Mouse (Mus musculus): ENCODE measurements around the gene Myrip. TPM values are rescaled to one million over a fixed set of nuclear protein-coding genes. Genes with fewer than 3 reads are reported as not detected.
"Not testable (repeated sequence)": the region's sequence is repeated elsewhere in the genome, so short reads cannot be mapped to it uniquely, and the experiment has no call there.

Myrip gene
- total RNA-seq (2021), result 1 to 10 TPM; 6.8 to 9.5 TPM
- long read RNA-seq, experiment 1, partial matches to known transcripts, result 0 of 1 reads
- long read RNA-seq, experiment 1, other reads (novel, unspliced or antisense), result 1 of 1 reads
- long read RNA-seq, experiment 2, full-length matches to known transcripts, result 2 of 6 reads
- long read RNA-seq, experiment 2, partial matches to known transcripts, result 1 of 6 reads
- long read RNA-seq, experiment 2, other reads (novel, unspliced or antisense), result 3 of 6 reads

DNA sequence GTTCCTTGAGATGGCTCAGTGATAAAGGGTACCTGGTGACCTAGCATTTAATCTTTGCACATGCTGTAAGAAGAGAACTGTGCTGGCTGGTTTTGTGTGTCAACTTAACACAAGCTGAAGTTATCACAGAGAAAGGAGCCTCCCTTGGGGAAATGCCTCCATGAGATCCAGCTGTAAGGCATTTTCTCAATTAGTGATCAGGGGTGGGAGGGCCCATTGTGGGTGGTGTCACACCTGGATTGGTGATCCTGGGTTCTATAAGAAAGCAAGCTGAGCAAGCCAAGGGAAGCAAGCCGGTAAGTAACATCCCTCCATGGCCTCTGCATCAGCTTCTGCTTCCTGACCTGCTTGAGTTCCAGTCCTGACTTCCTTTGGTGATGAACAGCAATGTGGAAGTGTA is at the start of gene Myrip:
Gene Myrip (plus strand): TSS at position 301 of the 400 bp plus-strand sequence.
- DNase-seq, result not testable (repeated sequence)

DNA sequence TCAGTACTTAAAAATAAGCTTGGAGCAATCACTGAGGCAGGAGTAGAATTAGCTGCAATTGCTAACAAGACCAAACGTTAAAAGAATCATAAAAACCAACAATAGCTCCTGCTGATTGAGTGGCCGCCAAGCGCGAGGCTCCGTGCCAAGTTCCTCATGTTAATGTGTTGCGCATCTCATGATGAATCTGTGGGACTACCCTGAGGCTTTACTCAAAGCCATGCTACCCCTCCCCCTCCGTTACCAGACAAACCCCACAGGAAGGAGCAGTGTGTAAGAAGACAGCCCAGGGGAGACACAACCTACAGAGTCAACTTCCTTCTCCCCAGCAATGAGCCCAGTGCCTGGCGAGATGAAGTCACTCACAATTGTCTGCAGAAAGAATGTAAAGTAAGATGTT is 41.5 kb upstream of the Myrip start:
- peak; percentile 30 to 42 for DNase-seq

DNA sequence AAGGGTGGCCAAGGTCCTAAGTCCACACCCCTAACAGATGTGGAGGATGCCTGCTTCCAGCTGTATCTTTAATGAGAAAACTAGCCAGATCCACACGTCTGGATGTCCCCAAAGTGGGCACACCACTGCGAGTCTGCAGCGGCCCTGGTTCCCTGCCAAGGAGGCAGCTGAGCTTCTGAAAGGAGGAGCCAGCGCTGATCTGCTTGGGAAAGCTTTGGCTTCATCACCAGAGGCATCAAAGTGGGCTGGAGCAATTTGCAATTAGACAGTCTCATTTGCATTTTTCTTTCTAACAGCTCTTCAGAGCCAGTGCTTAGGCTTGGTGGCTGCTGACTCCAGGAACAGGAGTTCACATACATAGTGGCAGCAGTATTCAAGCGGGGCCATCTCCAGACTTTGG is 37.3 kb upstream of the Myrip start:
- DNase-seq, result no peak

DNA sequence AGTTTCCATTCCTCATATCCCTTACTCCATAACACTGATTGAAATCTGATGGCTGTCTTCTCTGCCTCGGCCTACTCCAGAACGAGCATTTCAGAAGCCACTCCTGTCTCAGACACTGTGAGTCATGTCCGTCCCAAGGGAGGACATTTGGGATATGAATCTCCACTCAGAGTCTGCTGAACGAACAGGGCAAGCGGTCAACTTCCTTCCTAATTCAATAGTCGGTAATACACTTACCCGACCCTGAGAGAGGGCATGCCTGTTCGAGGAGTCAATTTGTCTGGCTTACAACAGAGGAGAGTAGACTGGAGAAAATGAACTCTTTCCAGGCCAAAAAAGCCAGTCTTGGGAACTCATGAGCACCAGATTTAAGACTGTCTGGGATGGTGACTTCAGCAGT is 28.2 kb upstream of the Myrip start:
- peak; percentile 69 to 84 for DNase-seq

DNA sequence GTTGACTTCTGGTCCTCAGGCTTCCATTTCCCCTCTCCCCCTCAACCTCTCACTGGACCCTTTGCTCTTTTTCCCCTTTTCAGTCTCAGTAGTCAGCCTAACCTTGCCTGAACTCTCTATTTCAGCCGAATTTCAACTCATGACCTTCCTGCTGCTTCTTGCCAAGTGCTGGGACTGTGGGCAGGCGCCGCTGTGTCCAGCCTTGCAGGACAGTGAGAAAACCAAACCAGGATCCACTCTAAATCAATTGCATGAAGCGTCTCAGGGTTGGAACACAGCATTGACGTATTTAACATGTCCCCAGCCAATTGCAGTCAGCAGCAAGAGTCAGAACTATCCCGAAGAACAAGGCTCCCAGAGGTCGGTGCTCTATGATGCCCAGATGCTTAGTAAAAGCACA is 26.1 kb upstream of the Myrip start:
- DNase-seq, result peak in 1 of 2 experiments; percentile 33

DNA sequence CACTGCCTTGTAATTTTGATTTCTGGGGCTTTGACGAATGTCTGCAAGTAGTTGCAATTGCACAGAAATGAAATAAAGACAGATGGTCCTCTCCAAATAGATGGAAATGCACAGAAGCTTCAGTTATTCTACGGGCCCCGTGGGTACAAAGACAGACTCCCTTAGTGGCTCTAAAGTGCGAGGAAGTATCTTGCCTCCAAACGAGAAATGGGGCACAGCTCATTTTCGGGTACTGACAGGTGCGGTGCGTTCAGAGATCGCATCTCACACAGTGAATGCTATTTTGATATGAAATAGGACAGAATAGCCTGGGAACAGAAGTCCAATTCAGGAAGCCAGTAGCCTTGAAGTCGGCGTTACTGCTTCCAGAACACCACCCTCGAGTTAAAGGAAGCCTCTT is 20.2 kb upstream of the Myrip start:
- no peak for DNase-seq

DNA sequence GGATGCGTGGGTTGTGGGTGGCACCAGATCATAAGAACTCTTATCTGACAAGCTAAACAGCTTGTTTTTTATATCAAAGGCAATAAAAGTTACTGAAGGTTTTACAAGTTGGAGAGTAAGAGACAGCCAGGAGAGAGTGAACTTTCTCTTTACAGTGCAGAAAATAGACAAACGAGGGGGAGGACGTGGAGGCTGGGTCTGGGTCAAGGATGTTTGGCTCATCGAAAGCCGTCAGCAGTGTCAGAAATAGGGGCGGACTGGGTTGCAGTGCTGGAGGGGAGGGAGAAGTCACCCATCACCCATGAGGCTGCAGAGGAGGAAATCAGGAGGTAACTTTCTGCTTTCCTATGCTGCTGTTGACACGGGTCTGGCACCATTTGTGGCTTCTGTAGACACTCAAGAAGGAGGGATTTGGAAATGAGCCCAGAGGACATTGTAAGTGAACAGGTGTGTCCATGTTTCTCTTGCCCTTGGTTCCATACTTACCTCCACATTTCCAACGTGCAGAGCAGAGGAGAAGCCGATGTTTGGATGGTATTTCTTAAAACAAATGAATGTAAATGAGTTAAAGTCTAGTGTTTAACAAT is 18.8 kb upstream of the Myrip start:
- no peak for DNase-seq

DNA sequence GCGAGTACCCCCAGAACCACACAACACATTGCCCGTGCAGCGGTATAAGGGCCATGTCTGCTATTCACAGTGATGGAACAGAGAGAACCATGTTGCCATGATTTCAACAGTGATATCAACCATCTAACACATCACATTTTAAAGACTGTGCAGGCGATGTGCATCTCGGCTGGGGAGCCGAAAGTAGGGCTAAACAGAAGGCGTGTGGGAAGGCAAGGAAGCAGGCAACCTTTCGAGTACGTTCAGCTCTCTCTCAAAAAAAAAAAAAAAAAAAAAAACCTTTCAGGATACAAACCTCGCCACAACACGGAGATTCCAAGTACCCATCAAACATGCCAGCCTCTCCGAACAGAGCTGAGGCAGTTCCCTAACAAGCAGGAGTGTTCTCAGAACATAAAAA is 17.8 kb upstream of the Myrip start:
- DNase-seq, result no peak

DNA sequence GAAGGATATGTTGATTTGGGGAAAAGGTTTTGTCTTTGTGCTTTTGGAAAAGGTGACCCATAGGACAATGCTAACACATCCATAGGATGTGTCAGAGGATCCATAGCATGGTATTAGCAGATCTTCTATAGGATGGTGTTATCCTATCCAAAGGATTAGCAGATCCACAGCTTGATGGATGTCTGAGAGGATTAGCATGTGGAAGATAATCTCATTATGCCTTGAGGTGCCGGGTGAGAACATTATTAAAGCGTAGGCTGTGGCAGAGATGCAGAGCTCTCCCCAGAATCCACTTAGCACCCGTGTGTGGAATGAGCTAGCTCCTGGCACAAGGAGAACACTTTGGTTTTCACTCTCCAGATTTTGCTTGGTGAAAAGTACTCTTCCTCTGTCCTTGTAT is 13.3 kb upstream of the Myrip start:
- no peak for DNase-seq

DNA sequence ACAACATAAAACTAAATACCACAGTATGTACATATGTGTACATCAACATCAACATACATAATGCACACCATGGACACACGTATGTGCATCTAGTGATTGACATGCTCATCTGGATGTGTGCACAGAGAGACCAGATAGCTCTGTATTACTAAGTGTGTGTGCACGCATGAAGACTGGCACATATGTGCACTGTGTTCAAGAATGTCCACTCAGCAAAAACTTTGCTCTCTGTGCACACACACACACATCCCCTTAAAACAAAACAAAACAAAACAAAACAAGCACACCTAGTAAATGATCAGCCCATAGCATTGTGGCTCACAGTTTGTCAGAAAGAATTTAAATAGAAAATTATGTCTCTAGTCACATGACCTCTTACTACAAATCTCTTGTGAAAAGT is 10.9 kb upstream of the Myrip start:
- no peak for DNase-seq

DNA sequence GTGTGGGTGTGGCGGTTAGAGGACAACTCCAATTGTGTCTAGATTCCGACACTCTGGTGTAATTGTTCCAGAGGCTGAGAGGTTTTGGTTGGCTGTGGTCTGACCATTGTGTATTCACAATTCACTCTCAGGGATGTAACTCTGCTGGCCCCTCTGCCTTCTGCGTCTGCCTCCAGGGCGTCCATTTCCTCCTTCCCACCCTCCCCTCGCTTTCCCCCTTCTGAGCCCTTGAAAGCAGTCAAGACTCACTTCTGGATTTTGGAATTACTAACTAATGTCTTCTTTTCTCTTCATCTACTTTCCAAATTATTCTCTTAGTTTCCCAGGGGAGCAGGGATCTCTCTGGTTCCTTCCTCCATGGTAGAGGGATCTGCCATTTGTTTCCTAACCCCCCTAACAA is 8.8 kb upstream of the Myrip start:
- no peak for DNase-seq

DNA sequence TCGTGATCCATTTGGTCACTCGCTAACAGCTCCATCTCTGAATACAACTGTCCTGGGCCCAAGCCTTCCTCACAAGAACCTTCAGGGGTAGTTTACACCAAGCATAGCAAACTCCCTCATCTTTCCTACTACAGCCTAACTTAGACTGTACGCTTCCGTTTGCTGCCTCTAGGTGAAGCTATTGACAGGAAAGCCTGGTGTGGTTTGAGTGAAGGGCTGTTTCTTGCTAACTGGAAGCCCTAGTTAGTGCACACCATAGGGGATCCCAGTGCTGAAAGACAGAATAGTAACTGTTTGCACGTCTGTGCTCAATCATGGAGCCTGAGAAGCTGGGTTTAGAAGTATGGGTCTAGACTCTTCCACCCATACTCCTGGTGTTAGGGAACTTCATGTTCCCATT is 5.8 kb upstream of the Myrip start:
- DNase-seq, result peak in 1 of 2 experiments; percentile 53

DNA sequence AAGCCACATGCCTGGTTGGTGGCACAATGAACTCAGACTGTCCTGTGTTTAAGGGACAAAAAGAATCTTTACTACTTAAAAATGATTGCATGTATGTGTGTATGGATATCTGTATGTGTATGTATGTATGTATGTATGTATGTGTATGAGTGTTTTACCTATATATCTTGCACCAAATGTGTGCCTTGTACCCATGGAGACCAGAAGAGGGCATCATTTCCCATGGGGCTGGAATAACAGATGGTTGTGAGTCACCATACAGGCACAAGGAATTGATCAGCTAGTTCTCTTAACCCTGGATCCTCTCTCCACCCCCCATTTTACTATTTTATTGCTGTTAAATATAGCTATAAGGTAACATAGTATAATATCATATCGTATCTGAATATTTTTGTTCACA is 4.4 kb upstream of the Myrip start:
- DNase-seq, result no peak

DNA sequence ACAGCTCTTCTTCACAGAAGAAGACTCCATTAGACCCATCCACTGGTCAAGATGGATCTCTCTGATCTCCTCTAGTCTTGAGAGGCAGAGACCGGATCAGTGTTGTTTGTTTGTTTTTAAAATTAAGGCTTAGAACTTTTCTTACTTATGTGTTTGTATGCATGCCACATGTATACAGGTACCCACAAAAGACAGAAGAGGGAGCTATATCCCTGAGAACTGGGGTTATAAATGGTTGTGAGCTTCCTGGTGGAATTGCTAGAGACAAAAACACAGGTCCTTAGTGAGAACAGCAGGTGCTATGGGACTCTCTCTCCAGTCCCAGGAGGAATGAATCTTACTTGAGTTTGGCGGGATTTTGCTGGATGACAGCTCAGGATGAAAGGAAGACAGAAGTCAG is 1.9 kb upstream of the Myrip start:
- no peak for DNase-seq

DNA sequence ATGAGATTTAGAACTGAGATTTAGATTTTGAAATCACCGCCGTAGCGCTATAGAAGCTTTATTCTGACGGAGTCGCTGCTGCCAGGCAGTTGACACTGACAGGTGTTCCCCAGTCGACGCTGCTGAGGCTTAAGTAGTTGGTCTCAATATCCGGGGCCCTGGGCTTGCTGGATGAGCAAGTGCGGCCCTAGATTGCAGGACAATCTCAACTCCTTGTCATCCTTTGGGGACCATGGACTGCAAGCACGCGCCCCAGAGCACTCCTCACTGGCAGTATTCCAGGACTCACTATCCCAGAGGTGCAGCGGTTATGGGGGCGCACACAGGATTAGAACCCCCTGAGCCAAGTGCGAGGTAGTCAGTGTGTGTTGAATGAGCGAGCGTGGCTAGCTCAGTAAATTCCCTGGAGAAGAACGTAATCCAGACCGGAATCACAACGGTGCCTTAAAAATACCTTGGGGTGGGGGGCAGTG is 1.7 kb downstream of the Myrip start:
- peak in 1 of 2 experiments; percentile 30 for DNase-seq

DNA sequence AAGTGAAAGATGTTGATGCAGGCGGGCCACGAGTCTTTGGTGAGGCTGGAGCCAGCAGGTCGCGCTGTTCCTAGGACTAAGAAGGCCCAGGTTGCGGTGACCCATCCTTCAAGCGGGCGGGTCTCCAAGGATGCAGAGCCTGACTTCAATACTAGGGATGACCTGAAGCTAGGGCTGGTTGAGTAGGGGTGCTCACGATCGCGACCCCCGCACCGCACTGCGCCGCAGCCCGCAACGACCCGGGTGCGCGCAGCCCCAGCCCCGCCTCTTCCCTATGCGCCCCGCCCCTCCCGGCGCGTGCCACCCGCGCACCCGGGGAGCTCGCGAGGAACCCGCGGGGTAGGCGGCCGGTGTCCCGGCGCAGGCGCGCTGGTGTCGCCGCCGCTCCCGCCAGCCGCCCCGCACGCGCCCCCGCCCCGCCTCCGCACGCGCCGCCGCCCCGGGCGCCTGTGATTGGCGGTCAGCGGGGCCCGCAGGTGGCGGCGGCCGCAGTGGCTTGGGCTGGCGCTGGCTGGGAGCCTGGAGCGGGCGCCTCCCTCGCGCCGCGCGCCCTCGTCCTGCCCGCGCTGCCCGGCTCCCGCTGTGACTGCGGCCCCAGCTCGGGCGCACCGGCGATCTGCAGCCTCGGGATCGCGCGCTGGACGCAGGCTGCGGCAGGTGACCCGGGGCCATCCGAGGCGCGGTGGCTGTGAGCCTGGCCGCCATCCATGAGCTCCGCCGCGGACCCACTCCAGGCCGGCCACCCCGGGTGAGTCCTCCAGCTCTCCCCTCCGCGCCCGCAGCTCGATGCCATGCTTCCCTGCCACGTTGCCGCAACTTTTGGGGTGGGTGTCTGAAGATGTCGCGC is 2.4 kb downstream of the Myrip start:
- peak; percentile 69 to 79 for DNase-seq

DNA sequence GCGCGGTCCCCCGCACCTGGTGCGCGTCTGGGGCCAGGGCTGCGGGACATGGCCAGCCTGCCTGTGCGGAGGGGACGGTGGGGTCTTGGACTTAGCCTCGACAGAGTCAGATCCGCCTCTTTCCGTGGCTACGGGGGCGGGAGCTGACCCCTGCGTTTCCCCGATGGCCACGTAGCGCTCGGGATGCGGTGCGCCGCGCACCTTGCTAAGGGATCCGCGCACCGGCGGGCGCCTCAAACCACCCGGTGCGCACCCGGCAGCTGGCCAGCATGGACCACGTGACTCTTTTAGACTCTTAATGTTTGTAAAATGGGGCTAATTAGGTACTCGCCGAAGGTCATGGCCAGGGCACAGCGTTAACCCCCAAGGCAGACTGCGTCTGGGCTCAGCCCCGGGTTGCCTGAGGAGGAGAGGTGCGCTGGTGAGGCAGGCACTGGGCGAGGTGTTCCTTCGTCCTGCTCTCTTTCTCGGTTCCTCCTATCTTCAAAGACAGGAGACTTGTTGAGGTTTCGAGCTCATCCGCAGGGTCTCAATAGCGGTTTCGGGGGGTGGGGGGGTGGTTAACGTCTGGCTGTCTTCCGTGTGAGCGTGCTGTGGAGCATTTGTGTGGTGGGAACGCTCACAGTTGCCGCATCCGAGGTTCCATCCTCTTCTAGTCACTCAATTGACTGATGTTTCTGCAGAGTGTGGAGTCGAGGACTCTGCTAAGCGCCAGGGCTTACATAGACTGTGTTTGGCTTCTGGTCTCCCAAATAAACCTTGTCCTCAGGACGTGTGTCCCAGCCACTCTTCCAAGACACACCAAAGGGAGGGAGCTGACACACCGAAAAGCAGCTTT is 3.2 kb downstream of the Myrip start:
- DNase-seq, result peak; percentile 18 to 52

DNA sequence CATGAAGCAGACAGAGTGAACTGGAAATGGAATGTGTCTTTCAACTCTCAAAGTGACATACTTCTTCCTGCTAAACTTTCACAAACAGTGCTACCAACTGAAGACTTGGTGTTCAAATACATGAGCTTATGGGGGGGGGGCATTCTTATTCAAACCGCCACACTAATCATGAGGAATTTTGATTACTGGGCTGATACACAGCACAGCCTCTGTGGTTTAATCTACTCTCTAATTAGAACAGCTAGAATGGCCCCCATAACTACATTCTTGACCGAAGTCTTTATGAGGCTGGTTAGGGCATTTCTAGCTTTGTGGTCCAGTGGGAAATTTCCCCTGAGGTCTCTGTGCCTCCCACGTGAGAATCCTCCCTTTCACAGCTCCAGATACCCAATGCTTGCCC is 13.9 kb downstream of the Myrip start:
- DNase-seq, result no peak

DNA sequence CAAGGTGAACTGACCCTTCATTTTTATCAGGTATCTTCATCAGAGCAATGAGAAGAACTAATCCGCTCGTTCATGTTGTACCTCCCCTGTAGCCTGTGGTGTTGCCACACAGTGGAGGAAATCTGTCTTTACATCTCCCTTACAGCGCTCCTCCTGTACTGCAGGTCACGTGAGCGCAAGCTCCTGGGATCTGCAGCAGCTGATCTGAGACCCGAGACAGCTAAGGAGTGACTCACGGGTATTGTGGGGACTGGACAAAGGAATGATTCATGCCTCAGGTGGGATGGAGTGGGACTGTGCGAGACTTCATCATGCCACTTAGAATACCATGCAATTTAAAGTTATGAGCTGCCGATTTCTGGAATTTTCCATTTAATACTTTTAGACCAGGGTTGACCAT is 17.8 kb downstream of the Myrip start:
- DNase-seq, result no peak

DNA sequence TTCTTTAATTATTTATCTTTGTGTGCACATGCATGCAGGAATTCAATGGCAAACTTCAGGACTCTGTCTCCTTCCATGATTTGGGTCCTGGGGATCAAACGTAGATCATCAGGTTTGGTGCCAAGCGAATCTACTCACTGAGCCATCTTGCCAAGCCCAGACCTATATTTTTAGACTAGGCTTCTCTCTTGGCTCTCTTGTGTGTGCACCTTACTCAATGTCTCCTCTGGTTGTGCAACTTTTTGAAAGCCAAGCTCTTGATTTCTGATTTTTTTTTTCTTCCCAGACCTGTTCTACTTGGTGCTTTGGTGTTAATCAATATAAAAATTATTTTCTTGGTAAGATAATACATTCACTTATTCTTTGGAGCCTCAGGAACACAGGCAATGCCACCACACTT is 19.3 kb downstream of the Myrip start:
- no peak for DNase-seq

DNA sequence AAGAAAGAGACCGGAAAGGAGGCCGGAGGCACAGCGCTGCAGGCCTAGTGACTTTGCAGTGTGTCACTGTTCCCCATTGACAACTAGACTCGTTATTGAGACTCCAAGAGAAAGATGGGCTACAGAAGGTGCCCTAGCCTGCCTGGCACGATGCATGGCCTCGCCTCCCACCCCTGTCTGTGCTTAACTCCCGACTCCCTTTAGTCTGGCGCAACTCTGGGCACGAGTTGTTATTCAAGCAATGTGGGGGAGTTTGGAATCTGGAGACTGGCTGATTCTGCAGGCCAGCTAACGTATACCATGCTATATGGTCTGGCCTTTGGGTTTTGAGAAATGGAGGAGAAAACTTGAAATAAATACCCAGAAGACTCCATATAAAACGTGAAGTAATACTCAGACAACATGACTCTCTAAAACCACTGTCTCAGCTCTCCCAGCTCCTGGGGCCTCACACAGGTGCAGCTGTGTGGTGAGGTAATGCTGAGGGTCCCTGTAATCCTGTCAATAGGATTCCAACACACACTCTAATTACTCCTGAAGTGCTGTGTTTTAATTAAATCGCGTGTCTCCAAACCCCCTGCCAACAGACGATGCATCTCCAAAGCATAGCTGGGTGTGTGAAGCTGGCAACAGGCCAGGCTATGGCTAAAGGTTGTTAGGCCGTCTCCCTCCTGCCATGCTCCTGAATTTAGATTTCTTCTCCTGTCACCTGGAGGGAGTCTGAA is 21.6 kb downstream of the Myrip start:
- DNase-seq, result no peak

DNA sequence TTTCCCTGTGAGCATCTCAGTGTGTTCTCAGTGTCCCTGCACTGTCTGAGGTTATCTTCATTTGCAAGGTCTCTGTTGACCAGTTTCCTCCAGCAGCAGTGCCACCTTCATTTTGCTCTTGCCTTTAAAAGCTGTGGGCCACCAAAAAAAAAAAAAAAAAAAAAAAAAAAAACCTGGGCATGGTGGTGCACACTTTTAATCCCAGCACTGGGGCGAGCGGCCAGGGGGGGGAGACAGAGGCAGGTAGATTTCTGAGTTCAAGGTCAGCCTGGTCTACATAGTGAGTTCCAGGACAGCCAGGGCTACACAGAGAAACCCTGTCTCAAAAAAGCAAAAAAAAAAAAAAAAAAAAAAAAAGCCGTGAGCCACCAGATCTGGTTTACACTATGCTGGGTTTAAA is 29.7 kb downstream of the Myrip start:
- not testable (repeated sequence) for DNase-seq

Measured in heart, adult 18-20 months (tissue).